Mouse (Mus musculus) monocyte, adult 59 days (primary cell): ENCODE results near the gene Mlh1. TPM values are rescaled to one million over a fixed set of nuclear protein-coding genes. Genes with fewer than 3 reads are reported as not detected.

Source experiments
- total RNA-seq, 2 experiments: library from RNA; stranded (reverse); gene quantifications; one replicate each; pipeline ENCODE4 v1.2.4; 2023

The Mlh1 gene
- total RNA-seq = 10 to 100 TPM; 15.9 to 18.0 TPM

GRCm38 (mm10) chr9:111271434-111272160 is at the start of gene Mlh1, which contains the start of gene Epm2aip1:
Gene Mlh1 (minus strand): TSS chr9:111271791.
Gene Epm2aip1 (plus strand): TSS chr9:111271929.

GRCm38 (mm10) chr9:111311031-111311842 is 39.6 kb upstream of the Mlh1 start, which contains the start of gene Trank1:
Gene Trank1 (plus strand): TSS chr9:111311739.

Other genes with a start within 250 kb of the Mlh1 start
- gene Ccrl2, start 214.3 kb downstream of the Mlh1 start, total RNA-seq = 100 to 1,000 TPM; 352 to 399 TPM
- 10 to 100 TPM; 76.6 to 77.3 TPM for gene Lrrfip2, start 154.2 kb downstream of the Mlh1 start, total RNA-seq
- gene Epm2aip1, start 138 bp upstream of the Mlh1 start, total RNA-seq = 10 to 100 TPM; 15.2 to 15.5 TPM
- gene Trank1, start 39.9 kb upstream of the Mlh1 start, total RNA-seq = not detected
- gene Dclk3, start 167.3 kb upstream of the Mlh1 start, total RNA-seq = not detected